Mouse (Mus musculus) left cerebral cortex, postnatal 36 days (tissue): ENCODE data around the gene Taok1. TPM values are rescaled to one million over a fixed set of nuclear protein-coding genes. Genes with fewer than 3 reads are reported as not detected.

Source experiments
- DNase-seq, 2 experiments: peaks; one replicate each; pipeline ENCODE4 v3.0.0; 2021 to 2022; ENCODE audit warnings: low spot score in 2 of 2, mixed read lengths in 1 of 2
- intact Hi-C: fragments of 180-260 bp; cut with DNase I; formaldehyde crosslinking; loops from one replicate; pipeline ENCODE4 v1.15.1; 2025
- total RNA-seq, 2 experiments: library from RNA; stranded (reverse); gene quantifications; 2 replicates each; pipeline ENCODE4 v1.2.3; 2021

The Taok1 gene
- total RNA-seq, 2 experiments from 2014 or later = 97.1 to 107 TPM

GRCm38 (mm10) chr11:77498261-77499139, 109.1 kb downstream of the Taok1 start:
- intact Hi-C loops = no loop called here
- DNase-seq = no peak

- intact Hi-C loops = no loop called here
- DNase-seq = no peak
These were observed 109.8 kb downstream of the Taok1 start for GRCm38 (mm10) chr11:77497851-77498250.

- no peak for DNase-seq
- intact Hi-C loops = no loop called here
These were observed 110.3 kb downstream of the Taok1 start for GRCm38 (mm10) chr11:77497341-77497756.

- no peak for DNase-seq
- intact Hi-C loops = no loop called here
These were observed 112.1 kb downstream of the Taok1 start for GRCm38 (mm10) chr11:77495507-77495906.

GRCm38 (mm10) chr11:77494782-77495181, 112.8 kb downstream of the Taok1 start:
- DNase-seq = no peak
- intact Hi-C loops = no loop called here

GRCm38 (mm10) chr11:77494344-77494676, 113.3 kb downstream of the Taok1 start:
- no peak for DNase-seq
- intact Hi-C loops = no loop called here

GRCm38 (mm10) chr11:77493512-77494343, 113.9 kb downstream of the Taok1 start, which contains the start of gene Git1:
Git1 (plus strand) TSS chr11:77493562.
- DNase-seq = peak; percentile 76 to 79
- intact Hi-C loops = loop anchor here (2.0 kb wide), 1 partner anchor 131 kb away; no protein-coding TSS in a partner anchor

- intact Hi-C loops = loop anchor here (2.0 kb wide), 1 partner anchor 132 kb away; no protein-coding TSS in a partner anchor
- peak; percentile 88 to 93 for DNase-seq
These were observed 114.7 kb downstream of the Taok1 start for GRCm38 (mm10) chr11:77492911-77493332.

GRCm38 (mm10) chr11:77492311-77492871, 115.2 kb downstream of the Taok1 start:
- intact Hi-C loops = loop anchor here (2.0 kb wide), 1 partner anchor 132 kb away; no protein-coding TSS in a partner anchor
- DNase-seq = peak; percentile 65 to 67

- intact Hi-C loops = loop anchor here (2.0 kb wide), 1 partner anchor 133 kb away; no protein-coding TSS in a partner anchor
- peak; percentile 70 to 75 for DNase-seq
These were observed 115.9 kb downstream of the Taok1 start for GRCm38 (mm10) chr11:77491502-77492291.

- DNase-seq = peak; percentile 89 to 90
- intact Hi-C loops = no loop called here
These were observed 116.5 kb downstream of the Taok1 start for GRCm38 (mm10) chr11:77491123-77491501.

GRCm38 (mm10) chr11:77490451-77490850, 117.2 kb downstream of the Taok1 start:
- intact Hi-C loops = no loop called here
- no peak for DNase-seq

- peak; percentile 84 to 85 for DNase-seq
- intact Hi-C loops = no loop called here
These were observed 117.9 kb downstream of the Taok1 start, which contains the start of gene Ankrd13b for GRCm38 (mm10) chr11:77489591-77490235. Ankrd13b (minus strand) TSS chr11:77489678.

GRCm38 (mm10) chr11:77488771-77489581, 118.6 kb downstream of the Taok1 start:
- intact Hi-C loops = no loop called here
- DNase-seq = no peak

- no peak for DNase-seq
- intact Hi-C loops = no loop called here
These were observed 120.8 kb downstream of the Taok1 start for GRCm38 (mm10) chr11:77486798-77487197.

GRCm38 (mm10) chr11:77485229-77485628, 122.4 kb downstream of the Taok1 start:
- DNase-seq = no peak
- intact Hi-C loops = no loop called here

- intact Hi-C loops = no loop called here
- DNase-seq = no peak
These were observed 123.9 kb downstream of the Taok1 start for GRCm38 (mm10) chr11:77483510-77484255.
